ENCODE assay signal across 7 mouse cellular contexts in genomic region chr11:94653663-94654436, GRCm38 (mm10). TPM values are rescaled to one million over a fixed set of nuclear protein-coding genes. Genes with fewer than 3 reads are reported as not detected.
DNase-seq lines count a peak whose midpoint lies in the region; ATAC-seq lines count a peak whose summit lies in the region.

TSS of gene Mrpl27 (plus strand) at chr11:94653767.
TSS of gene Eme1 (minus strand) at chr11:94653964.

- H3K4me3 ChIP-seq in embryonic facial prominence, embryonic 10.5 days = peak within 1 kb of the TSS; percentile 77
- H3K4me3 ChIP-seq in limb, embryonic 10.5 days = peak within 1 kb of the TSS; percentile 71
- H3K4me3 ChIP-seq in midbrain, embryonic 12.5 days = peak within 1 kb of the TSS; percentile 70

- peaks cover 25% of the 10 kb centered on the region for H3K4me1 ChIP-seq in embryonic facial prominence, embryonic 10.5 days
- peaks cover 14% of the 10 kb centered on the region for H3K4me1 ChIP-seq in limb, embryonic 10.5 days
- H3K4me1 ChIP-seq in midbrain, embryonic 12.5 days = peaks cover 16% of the 10 kb centered on the region

- DNase-seq in adrenal gland, postnatal 14 days = peak; percentile 90
- peak; percentile 86 for DNase-seq in embryonic facial prominence, embryonic 10.5 days (ENCODE audit: low spot score)
- peak; percentile 98 for DNase-seq in heart, adult 11 months
- peak; percentile 87 for DNase-seq in kidney, adult 11 months
- peak; percentile 86 for DNase-seq in limb, embryonic 10.5 days (ENCODE audit: low spot score)
- DNase-seq in skeletal muscle tissue, adult 2 months (ENCODE audit: low read depth, low spot score) = peak; percentile 51

- 1% methylated on average over 32 of the region's 32 CpGs for WGBS in embryonic facial prominence, embryonic 10.5 days
- 2% methylated on average over 32 of the region's 32 CpGs for WGBS in limb, embryonic 10.5 days
- 1% methylated on average over 32 of the region's 32 CpGs for WGBS in midbrain, embryonic 12.5 days

- peak; percentile 90 for ATAC-seq in midbrain, embryonic 12.5 days (ENCODE audit: low FRiP score, low read depth)

- H3K36me3 ChIP-seq in embryonic facial prominence, embryonic 10.5 days (replicated peaks) = peaks cover 62% of the 10 kb centered on the region
- peaks cover 62% of the 10 kb centered on the region for H3K36me3 ChIP-seq in limb, embryonic 10.5 days
- peaks cover 32% of the 10 kb centered on the region for H3K36me3 ChIP-seq in midbrain, embryonic 12.5 days

- H3K27ac ChIP-seq in embryonic facial prominence, embryonic 10.5 days (replicated peaks) = peak within 1 kb of the TSS; percentile 97
- peak within 1 kb of the TSS; percentile 93 for H3K27ac ChIP-seq in limb, embryonic 10.5 days
- H3K27ac ChIP-seq in midbrain, embryonic 12.5 days (replicated peaks) = peak within 1 kb of the TSS; percentile 90

- peak within 1 kb of the TSS; percentile 70 for H3K9ac ChIP-seq in midbrain, embryonic 12.5 days (replicated peaks)

- no peaks in the 10 kb centered on the region for H3K27me3 ChIP-seq in embryonic facial prominence, embryonic 10.5 days (replicated peaks; ENCODE audit: low read depth, poor library complexity, severe bottlenecking)
- H3K27me3 ChIP-seq in limb, embryonic 10.5 days (ENCODE audit: low read depth, poor library complexity, severe bottlenecking) = no peaks in the 10 kb centered on the region
- no peaks in the 10 kb centered on the region for H3K27me3 ChIP-seq in midbrain, embryonic 12.5 days

- peak within 1 kb of the TSS; percentile 86 for H3K4me2 ChIP-seq in midbrain, embryonic 12.5 days (replicated peaks)

- no peaks in the 10 kb centered on the region for H3K9me3 ChIP-seq in embryonic facial prominence, embryonic 10.5 days
- no peaks in the 10 kb centered on the region for H3K9me3 ChIP-seq in limb, embryonic 10.5 days (replicated peaks)
- no peaks in the 10 kb centered on the region for H3K9me3 ChIP-seq in midbrain, embryonic 12.5 days

RNA-seq across cellular contexts. Expression of gene Mrpl27, which starts in this region (rescaled TPM):
- 83.5 and 84.1 TPM in 2 replicates for total RNA-seq in adrenal gland, postnatal 14 days (2021)
- 141 and 153 TPM in 2 replicates for polyA plus RNA-seq in embryonic facial prominence, embryonic 10.5 days (2016; fragmentation: Nextera tagmentation; extraction: Ambion mirVana)
- 141 and 147 TPM in 2 replicates for polyA plus RNA-seq in limb, embryonic 10.5 days (2016; fragmentation: Nextera tagmentation; extraction: Ambion mirVana)
- 130 and 131 TPM in 2 replicates for polyA plus RNA-seq in midbrain, embryonic 12.5 days (2016; fragmentation: Nextera tagmentation; extraction: Ambion mirVana)

RNA-seq across cellular contexts. Expression of gene Eme1, which starts in this region (rescaled TPM):
- total RNA-seq in adrenal gland, postnatal 14 days (2021) = 1.9 and 3.3 TPM in 2 replicates
- 58.6 and 59.4 TPM in 2 replicates for polyA plus RNA-seq in embryonic facial prominence, embryonic 10.5 days (2016; fragmentation: Nextera tagmentation; extraction: Ambion mirVana)
- polyA plus RNA-seq in limb, embryonic 10.5 days (2016; fragmentation: Nextera tagmentation; extraction: Ambion mirVana) = 60.1 and 62.2 TPM in 2 replicates
- polyA plus RNA-seq in midbrain, embryonic 12.5 days (2016; fragmentation: Nextera tagmentation; extraction: Ambion mirVana) = 32.9 and 33.5 TPM in 2 replicates

Comparison
In these comparisons a context has a peak if more than half of its experiments do, and no peak if none do; other contexts are left out.
1. Peak in every context shown above with its lines: DNase-seq, ATAC-seq, H3K4me3 ChIP-seq and H3K27ac ChIP-seq.